Mouse (Mus musculus): ENCODE data around the gene Ppp1r1b. TPM values are rescaled to one million over a fixed set of nuclear protein-coding genes. Genes with fewer than 3 reads are reported as not detected.

Gene Ppp1r1b
- total and polyA plus RNA-seq, 3 experiments, result 2.6 to 16.2 (median 5.3) TPM

DNA sequence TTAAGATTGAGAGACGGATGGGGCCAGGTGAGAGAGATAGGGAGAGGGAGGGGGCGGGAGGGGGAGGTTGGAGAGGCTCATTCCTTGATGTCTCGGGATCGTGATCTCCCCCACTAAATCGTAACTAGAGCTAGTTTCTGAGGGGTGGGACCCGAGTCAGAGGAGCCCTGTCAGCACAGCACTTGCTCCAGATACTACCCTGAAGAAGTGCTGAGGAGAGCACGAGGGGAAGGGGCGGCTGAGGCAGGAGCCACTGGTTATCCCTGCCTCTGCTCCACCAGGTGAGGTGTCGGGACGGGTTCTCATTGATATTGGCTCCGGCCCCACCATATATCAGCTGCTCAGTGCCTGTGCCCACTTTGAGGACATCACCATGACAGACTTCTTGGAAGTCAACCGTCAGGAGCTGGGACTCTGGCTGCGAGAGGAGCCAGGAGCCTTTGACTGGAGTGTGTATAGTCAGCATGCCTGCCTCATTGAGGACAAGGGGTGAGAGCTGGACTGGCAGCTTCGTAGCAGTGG, 38.9 kb downstream of the Ppp1r1b start:
- no peaks in the 10 kb centered on the region for H3K36me3 ChIP-seq (ENCODE audit: control insufficient read depth, insufficient read depth, low read length)
- H3K27me3 ChIP-seq (ENCODE audit: control insufficient read depth, insufficient read depth, low read length), result no peaks in the 10 kb centered on the region; the same call in 1 of the 2 replicates
- H3K4me3 ChIP-seq, result no peak overlapping the region
- intact Hi-C loops (cut with DNase I), result no loop called here
- H3K4me1 ChIP-seq (ENCODE audit: control insufficient read depth, insufficient read depth, low read length), result no peaks in the 10 kb centered on the region
- H3K27ac ChIP-seq, result no peak overlapping the region
- WGBS, result 47% methylated on average over 14 of the region's 14 CpGs
- no peak for DNase-seq
- TF ChIP-seq POLR2A (IDR thresholded peaks at IDR 0.05; ENCODE audit: insufficient read depth, low read depth, low read length), result no peak; the same call in none of the 2 replicates
- no peak for TF ChIP-seq CTCF (IDR thresholded peaks at IDR 0.05)
- no peak for TF ChIP-seq EP300 (IDR thresholded peaks at IDR 0.05; ENCODE audit: insufficient read depth, low read depth, low read length)
- H3K79me2 ChIP-seq (replicated peaks; ENCODE audit: control insufficient read depth, insufficient read depth, low read length), result no peaks in the 10 kb centered on the region
- H3K9ac ChIP-seq (ENCODE audit: low read depth, low read length), result no peak overlapping the region

GRCm38 (mm10) chr11:98388282-98388681, 40.1 kb downstream of the Ppp1r1b start:
- Histone ChIP-seq H3K27ac (no peak overlapping the region), H3K9ac (ENCODE audit: low read depth, low read length) (no peak overlapping the region), H3K4me3 (no peak overlapping the region), H3K79me2 (replicated peaks; ENCODE audit: control insufficient read depth, insufficient read depth, low read length) (no peaks in the 10 kb centered on the region), H3K4me1 (ENCODE audit: control insufficient read depth, insufficient read depth, low read length) (peaks cover 4% of the 10 kb centered on the region), H3K27me3 (ENCODE audit: control insufficient read depth, insufficient read depth, low read length) (no peaks in the 10 kb centered on the region; the same call in 1 of the 2 replicates), H3K36me3 (ENCODE audit: control insufficient read depth, insufficient read depth, low read length) (no peaks in the 10 kb centered on the region)
- no peak for DNase-seq
- intact Hi-C loops (cut with DNase I), result no loop called here
- 62% methylated on average over 10 of the region's 10 CpGs for WGBS
- TF ChIP-seq POLR2A (IDR thresholded peaks at IDR 0.05; ENCODE audit: insufficient read depth, low read depth, low read length), result peak; percentile 7; the same call in 1 of the 2 replicates
- TF ChIP-seq EP300 (IDR thresholded peaks at IDR 0.05; ENCODE audit: insufficient read depth, low read depth, low read length), result no peak
- TF ChIP-seq CTCF (IDR thresholded peaks at IDR 0.05), result no peak

- Histone ChIP-seq H3K27ac (no peak overlapping the region), H3K4me1 (ENCODE audit: control insufficient read depth, insufficient read depth, low read length) (peaks cover 9% of the 10 kb centered on the region), H3K9ac (ENCODE audit: low read depth, low read length) (no peak overlapping the region), H3K79me2 (replicated peaks; ENCODE audit: control insufficient read depth, insufficient read depth, low read length) (no peaks in the 10 kb centered on the region), H3K27me3 (ENCODE audit: control insufficient read depth, insufficient read depth, low read length) (no peaks in the 10 kb centered on the region; the same call in 1 of the 2 replicates), H3K36me3 (ENCODE audit: control insufficient read depth, insufficient read depth, low read length) (no peaks in the 10 kb centered on the region), H3K4me3 (no peak overlapping the region)
- WGBS, result 27% methylated on average over 9 of the region's 9 CpGs
- TF ChIP-seq POLR2A (IDR thresholded peaks at IDR 0.05; ENCODE audit: insufficient read depth, low read depth, low read length) (no peak), CTCF (IDR thresholded peaks at IDR 0.05) (peak; percentile 77)
- intact Hi-C loops (cut with DNase I), result loop anchor here (1.0 kb wide), 1 partner anchor 47 kb away; no protein-coding TSS in a partner anchor
- DNase-seq, result peak; percentile 48 to 53
Measured at GRCm38 (mm10) chr11:98389221-98389780, 41.1 kb downstream of the Ppp1r1b start.

- H3K36me3 ChIP-seq (ENCODE audit: control insufficient read depth, insufficient read depth, low read length), result no peaks in the 10 kb centered on the region
- H3K27ac ChIP-seq, result no peak overlapping the region
- H3K9ac ChIP-seq (ENCODE audit: low read depth, low read length), result no peak overlapping the region
- H3K4me3 ChIP-seq, result no peak overlapping the region
- H3K4me1 ChIP-seq (ENCODE audit: control insufficient read depth, insufficient read depth, low read length), result peaks cover 9% of the 10 kb centered on the region
- DNase-seq, result no peak
- H3K27me3 ChIP-seq (ENCODE audit: control insufficient read depth, insufficient read depth, low read length), result no peaks in the 10 kb centered on the region; the same call in 1 of the 2 replicates
- intact Hi-C loops (cut with DNase I), result no loop called here
- H3K79me2 ChIP-seq (replicated peaks; ENCODE audit: control insufficient read depth, insufficient read depth, low read length), result no peaks in the 10 kb centered on the region
- TF ChIP-seq POLR2A (IDR thresholded peaks at IDR 0.05; ENCODE audit: insufficient read depth, low read depth, low read length) (no peak), CTCF (IDR thresholded peaks at IDR 0.05) (no peak), EP300 (IDR thresholded peaks at IDR 0.05; ENCODE audit: insufficient read depth, low read depth, low read length) (no peak)
- WGBS, result 83% methylated on average over 12 of the region's 12 CpGs
Measured at GRCm38 (mm10) chr11:98390141-98390540, 41.9 kb downstream of the Ppp1r1b start.

DNA sequence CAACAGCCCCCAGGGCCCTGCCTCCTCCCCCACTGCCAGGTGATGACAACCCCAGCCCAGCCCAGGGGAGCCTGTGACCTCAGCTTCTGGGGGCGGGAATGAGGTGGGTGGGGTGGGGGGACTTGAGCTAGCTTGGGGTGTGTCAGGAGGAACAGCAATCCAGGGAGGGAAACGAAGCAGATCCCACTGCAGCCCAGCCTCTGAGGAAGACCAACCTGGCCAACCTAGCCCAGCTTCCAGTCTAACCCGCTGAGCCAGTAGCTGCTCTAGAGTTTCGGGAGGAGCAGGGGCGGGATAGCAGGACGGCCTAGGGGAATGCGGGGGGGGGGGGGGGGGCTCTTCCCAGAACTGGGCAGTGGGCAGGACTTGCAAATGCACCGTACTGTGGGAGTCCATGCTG, 43.8 kb downstream of the Ppp1r1b start:
- no peak overlapping the region for H3K9ac ChIP-seq (ENCODE audit: low read depth, low read length)
- no peak for DNase-seq
- H3K27ac ChIP-seq, result no peak overlapping the region; the same call in 1 of the 2 replicates
- H3K79me2 ChIP-seq (replicated peaks; ENCODE audit: control insufficient read depth, insufficient read depth, low read length), result no peaks in the 10 kb centered on the region
- WGBS, result 51% methylated on average over 7 of the region's 8 CpGs
- intact Hi-C loops (cut with DNase I), result no loop called here
- H3K36me3 ChIP-seq (ENCODE audit: control insufficient read depth, insufficient read depth, low read length), result no peaks in the 10 kb centered on the region
- H3K4me3 ChIP-seq, result no peak overlapping the region
- TF ChIP-seq CTCF (IDR thresholded peaks at IDR 0.05), result no peak
- H3K4me1 ChIP-seq (ENCODE audit: control insufficient read depth, insufficient read depth, low read length), result peaks cover 11% of the 10 kb centered on the region
- no peaks in the 10 kb centered on the region for H3K27me3 ChIP-seq (ENCODE audit: control insufficient read depth, insufficient read depth, low read length)

DNA sequence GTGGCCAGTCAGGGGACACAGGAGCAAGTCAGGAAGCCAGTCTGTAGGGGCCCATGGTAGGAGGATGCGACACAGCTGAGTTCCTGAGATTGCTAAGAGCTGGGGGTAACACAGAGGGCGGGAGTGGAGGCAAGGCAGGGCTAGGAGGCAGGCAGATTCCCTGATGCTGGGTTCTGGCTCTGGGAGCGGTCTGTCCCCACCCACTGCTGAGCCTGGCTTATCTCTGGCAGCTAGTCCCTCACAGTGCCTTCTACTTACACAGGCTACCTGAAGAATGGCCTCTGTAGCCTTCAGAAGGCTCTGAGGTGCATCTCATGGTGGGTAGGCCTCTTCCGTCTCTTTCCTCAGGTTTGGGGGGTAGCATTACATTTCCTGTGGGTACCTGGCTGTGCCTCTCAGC, 44.4 kb downstream of the Ppp1r1b start:
- Histone ChIP-seq H3K27me3 (ENCODE audit: control insufficient read depth, insufficient read depth, low read length) (no peaks in the 10 kb centered on the region), H3K27ac (peak overlapping the region; percentile 85), H3K4me1 (ENCODE audit: control insufficient read depth, insufficient read depth, low read length) (peaks cover 11% of the 10 kb centered on the region), H3K79me2 (replicated peaks; ENCODE audit: control insufficient read depth, insufficient read depth, low read length) (no peaks in the 10 kb centered on the region), H3K9ac (ENCODE audit: low read depth, low read length) (no peak overlapping the region), H3K36me3 (ENCODE audit: control insufficient read depth, insufficient read depth, low read length) (no peaks in the 10 kb centered on the region), H3K4me3 (no peak overlapping the region)
- DNase-seq, result no peak
- WGBS, result 63% methylated on average over 4 of the region's 4 CpGs
- intact Hi-C loops (cut with DNase I), result no loop called here
- TF ChIP-seq CTCF (IDR thresholded peaks at IDR 0.05), result no peak
- no peak for TF ChIP-seq POLR2A (IDR thresholded peaks at IDR 0.05; ENCODE audit: insufficient read depth, low read depth, low read length)
- TF ChIP-seq EP300 (IDR thresholded peaks at IDR 0.05; ENCODE audit: insufficient read depth, low read depth, low read length), result no peak

All from heart, adult 2 months (tissue).